Comparison of ENCODE assay signal across 19 mouse cellular contexts in genomic region chr8:64406775-64407490, GRCm38 (mm10).
DNase-seq lines count a peak whose midpoint lies in the region; ATAC-seq and TF ChIP-seq lines count a peak whose summit lies in the region.
"Had no signal": no experiment of that assay in that cellular context is flagged by ENCODE, and none has a peak within 500 bp of the region (broad histone marks: within the 10 kb centered on the region; RNA-seq: fewer than 3 reads in every experiment).

No protein-coding gene starts in this region.

- ATAC-seq in forebrain, embryonic 12.5 days (ENCODE audit: low FRiP score), result no peak
- no peak for ATAC-seq in hindbrain, embryonic 14.5 days (ENCODE audit: low FRiP score)
- ATAC-seq: forebrain, embryonic 16.5 days had no signal

- H3K27ac ChIP-seq in gastrocnemius, adult 2 months, result no peak overlapping the region
- H3K27ac ChIP-seq in forebrain, embryonic 12.5 days, result no peak overlapping the region
- no peak overlapping the region for H3K27ac ChIP-seq in hindbrain, embryonic 14.5 days
- H3K27ac ChIP-seq: heart, adult 2 months; hindbrain, embryonic 10.5 days; limb, embryonic 15.5 days had no signal

- no peak for TF ChIP-seq CTCF in gastrocnemius, adult 2 months (IDR thresholded peaks at IDR 0.05)

- no peaks in the 10 kb centered on the region for H3K9me3 ChIP-seq in forebrain, embryonic 12.5 days
- no peaks in the 10 kb centered on the region for H3K9me3 ChIP-seq in hindbrain, embryonic 14.5 days (ENCODE audit: control insufficient read depth, low read length)
- H3K9me3 ChIP-seq: hindbrain, embryonic 10.5 days; limb, embryonic 15.5 days had no signal

- no peaks in the 10 kb centered on the region for H3K27me3 ChIP-seq in myocyte (ENCODE audit: control insufficient read depth, insufficient read depth, insufficient read length)
- H3K27me3 ChIP-seq in forebrain, embryonic 12.5 days, result no peaks in the 10 kb centered on the region
- no peaks in the 10 kb centered on the region for H3K27me3 ChIP-seq in hindbrain, embryonic 14.5 days (ENCODE audit: control insufficient read depth, insufficient read depth, low read length)
- H3K27me3 ChIP-seq: limb, embryonic 15.5 days had no signal

- no peak overlapping the region for H3K4me2 ChIP-seq in myocyte (ENCODE audit: low read depth)
- H3K4me2 ChIP-seq in forebrain, embryonic 12.5 days, result no peak overlapping the region
- H3K4me2 ChIP-seq in hindbrain, embryonic 14.5 days (replicated peaks), result no peak overlapping the region
- H3K4me2 ChIP-seq: limb, embryonic 15.5 days; midbrain, embryonic 11.5 days had no signal

- DNase-seq in kidney, postnatal 4 days, result peak; percentile 6 to 14
- DNase-seq in kidney, postnatal 25 days, result no peak
- DNase-seq in embryo, embryonic 10.5 days (ENCODE audit: low spot score), result peak; percentile 46
- peak; percentile 46 for DNase-seq in gastrocnemius, adult 2 months
- no peak for DNase-seq in adrenal gland, adult 2 months
- DNase-seq in hindbrain, embryonic 14.5 days (ENCODE audit: low spot score), result no peak
- DNase-seq: adrenal gland, adult 8-10 months; cerebellum, adult 11 months; cerebellum, postnatal 36 days; heart, adult 2 months; kidney, adult 9 months; right cerebral cortex, adult 18-20 months; spleen, adult 18-20 months had no signal

- no peak overlapping the region for H3K9ac ChIP-seq in forebrain, embryonic 12.5 days
- no peak overlapping the region for H3K9ac ChIP-seq in hindbrain, embryonic 14.5 days
- H3K9ac ChIP-seq: limb, embryonic 15.5 days had no signal

- H3K36me3 ChIP-seq in myocyte (ENCODE audit: control insufficient read depth, insufficient read depth), result no peaks in the 10 kb centered on the region
- no peaks in the 10 kb centered on the region for H3K36me3 ChIP-seq in forebrain, embryonic 12.5 days (replicated peaks)
- no peaks in the 10 kb centered on the region for H3K36me3 ChIP-seq in hindbrain, embryonic 14.5 days (replicated peaks; ENCODE audit: control insufficient read depth, insufficient read depth)
- H3K36me3 ChIP-seq: hindbrain, embryonic 10.5 days; limb, embryonic 15.5 days had no signal

- no peak overlapping the region for H3ac ChIP-seq in myocyte (ENCODE audit: control insufficient read depth, insufficient read length)

- H3K4me1 ChIP-seq in forebrain, embryonic 12.5 days, result no peaks in the 10 kb centered on the region
- H3K4me1 ChIP-seq in hindbrain, embryonic 14.5 days (replicated peaks; ENCODE audit: control insufficient read depth, insufficient read depth, low read length), result no peaks in the 10 kb centered on the region
- H3K4me1 ChIP-seq: hindbrain, embryonic 10.5 days; limb, embryonic 15.5 days had no signal

- intact Hi-C loops in gastrocnemius, adult 2 months (cut with DNase I), result no loop called here

- no peak for TF ChIP-seq POLR2A in myocyte (IDR thresholded peaks at IDR 0.05; ENCODE audit: insufficient read length, low read depth)

- 69% methylated on average over 9 of the region's 9 CpGs for WGBS in forebrain, embryonic 12.5 days
- 67% methylated on average over 9 of the region's 9 CpGs for WGBS in hindbrain, embryonic 14.5 days

- H3K4me3 ChIP-seq in gastrocnemius, adult 2 months, result no peak overlapping the region
- H3K4me3 ChIP-seq in myocyte, result no peak overlapping the region
- H3K4me3 ChIP-seq in forebrain, embryonic 12.5 days (replicated peaks), result no peak overlapping the region
- H3K4me3 ChIP-seq in hindbrain, embryonic 14.5 days (replicated peaks; ENCODE audit: low read length), result no peak overlapping the region
- H3K4me3 ChIP-seq: heart, adult 2 months; hindbrain, embryonic 10.5 days; limb, embryonic 15.5 days had no signal

- H3K79me2 ChIP-seq in myocyte (ENCODE audit: control insufficient read depth, insufficient read depth), result no peaks in the 10 kb centered on the region

TF ChIP-seq in myocyte, 11 proteins besides CTCF, POLR2A, EP300 and RAD21:
- TF ChIP-seq MYOD1 (IDR thresholded peaks at IDR 0.05; ENCODE audit: control insufficient read depth in 1 of 3, insufficient read length in 2 of 3, low read depth in 2 of 3) (no peak), E2F4 (IDR thresholded peaks at IDR 0.05; ENCODE audit: insufficient read depth) (no peak), CEBPB (IDR thresholded peaks at IDR 0.05; ENCODE audit: insufficient read depth, poor library complexity, severe bottlenecking) (peak; percentile 61; the same call in 1 of the 2 replicates)
TF ChIP-seq in myocyte: peak in this region for 1.

Comparison
In these comparisons a context has a peak if more than half of its experiments do, and no peak if none do; other contexts are left out.
1. DNase-seq: peak in kidney, postnatal 4 days (2 of 2), embryo, embryonic 10.5 days (single experiment) and gastrocnemius, adult 2 months (single experiment); none in kidney, postnatal 25 days (0 of 2), adrenal gland, adult 2 months (single experiment) and hindbrain, embryonic 14.5 days (single experiment).